ENCODE assay signal across 8 mouse cellular contexts in genomic region chr10:26373951-26374435, GRCm38 (mm10). TPM values are rescaled to one million over a fixed set of nuclear protein-coding genes. Genes with fewer than 3 reads are reported as not detected.
DNase-seq lines count a peak whose midpoint lies in the region; ATAC-seq and TF ChIP-seq lines count a peak whose summit lies in the region.

No protein-coding gene starts in this region.

- H3K9ac ChIP-seq in heart, embryonic 14.5 days (ENCODE audit: low read length), result peak overlapping the region; percentile 90

- WGBS in heart, embryonic 14.5 days, result under 1% methylated on average over 57 of the region's 71 CpGs
- WGBS in olfactory bulb, adult 2 months, result under 1% methylated on average over 63 of the region's 71 CpGs

- no peaks in the 10 kb centered on the region for H3K27me3 ChIP-seq in heart, embryonic 14.5 days (ENCODE audit: control insufficient read depth, insufficient read depth, low read length)

- 0 out of 2 replicates have a peak, but pooled peaks cover 9% of the 10 kb centered on the region for H3K4me1 ChIP-seq in embryonic fibroblast, embryonic 13.5 days (ENCODE audit: control insufficient read depth, insufficient read depth, low read length)
- peaks cover 0 to 7% of the 10 kb centered on the region in 2 experiments; a peak in 2 of 4 replicates for H3K4me1 ChIP-seq in heart, embryonic 14.5 days (ENCODE audit: control insufficient read depth in 2 of 2, insufficient read depth in 2 of 2, low read length in 2 of 2)
- H3K4me1 ChIP-seq in olfactory bulb, adult 2 months (ENCODE audit: control insufficient read depth, insufficient read depth, low read length), result no peaks in the 10 kb centered on the region

- H3K9me3 ChIP-seq in heart, embryonic 14.5 days (ENCODE audit: control insufficient read depth, low read length), result no peaks in the 10 kb centered on the region

- no peak for TF ChIP-seq CTCF in embryonic fibroblast, embryonic 13.5 days (IDR thresholded peaks at IDR 0.05; ENCODE audit: borderline replicate concordance, insufficient read depth, low read length)
- no peak for TF ChIP-seq CTCF in olfactory bulb, adult 2 months (IDR thresholded peaks at IDR 0.05; ENCODE audit: insufficient read depth, low read depth, low read length)

- peak; percentile 45 for DNase-seq in 416B (ENCODE audit: low read depth)
- DNase-seq in adrenal gland, postnatal 4 days (ENCODE audit: low spot score in 2 of 2), result peak; percentile 42 to 51
- peak; percentile 84 for DNase-seq in kidney, postnatal 14 days
- DNase-seq in lung, adult 18-20 months, result peak; percentile 59 to 66
- peak; percentile 61 for DNase-seq in thymus, postnatal 0 days (ENCODE audit: low spot score)

- peak overlapping the region; percentile 83 for H3K4me2 ChIP-seq in heart, embryonic 14.5 days (ENCODE audit: low read length)

- H3K27ac ChIP-seq in embryonic fibroblast, embryonic 13.5 days (ENCODE audit: insufficient read depth, low read length), result peak overlapping the region; percentile 70
- peak overlapping the region; percentile 58 to 89 for H3K27ac ChIP-seq in heart, embryonic 14.5 days (replicated peaks in 1 of 2; ENCODE audit: control insufficient read depth in 1 of 2, insufficient read depth in 1 of 2, low read depth in 2 of 2, low read length in 2 of 2)
- H3K27ac ChIP-seq in olfactory bulb, adult 2 months (ENCODE audit: insufficient read depth, low read depth, low read length), result 0 out of 2 replicates have a peak overlapping the region, but pooled peaks have one; percentile 53

- peak; percentile 24; the same call in 1 of the 2 replicates for ATAC-seq in heart, embryonic 14.5 days (ENCODE audit: insufficient number of reproducible peaks, insufficient read depth, low FRiP score, low read depth)

- H3K36me3 ChIP-seq in heart, embryonic 14.5 days (ENCODE audit: control insufficient read depth, insufficient read depth, low read length), result no peaks in the 10 kb centered on the region

- TF ChIP-seq POLR2A in embryonic fibroblast, embryonic 13.5 days (IDR thresholded peaks at IDR 0.05; ENCODE audit: low read depth, low read length), result peak; percentile 26; the same call in 1 of the 2 replicates
- no peak for TF ChIP-seq POLR2A in olfactory bulb, adult 2 months (IDR thresholded peaks at IDR 0.05; ENCODE audit: insufficient read depth, low read depth, low read length)

- H3K4me3 ChIP-seq in embryonic fibroblast, embryonic 13.5 days (ENCODE audit: insufficient read depth, low read length), result peak overlapping the region; percentile 72
- H3K4me3 ChIP-seq in heart, embryonic 14.5 days (ENCODE audit: control insufficient read depth in 1 of 2, insufficient read depth in 1 of 2, low read depth in 1 of 2, low read length in 2 of 2), result peak overlapping the region; percentile 59 to 91
- H3K4me3 ChIP-seq in olfactory bulb, adult 2 months (ENCODE audit: insufficient read depth, low read depth, low read length), result peak overlapping the region; percentile 95

RNA-seq across cellular contexts. Expression of gene L3mbtl3, which starts 1.8 kb away (rescaled TPM):
- total RNA-seq in adrenal gland, postnatal 4 days (2021), result 10 to 100 TPM; 21.8 to 22.0 TPM
- 17.6 and 22.1 TPM in 2 replicates for polyA plus RNA-seq in embryonic fibroblast, embryonic 13.5 days (2011; ENCODE audit: insufficient read length, low read depth, missing spikeins)
- polyA plus RNA-seq in heart, embryonic 14.5 days (2014; fragmentation: Nextera tagmentation; extraction: Ambion mirVana), result 9.6 and 11.6 TPM in 2 replicates
- polyA plus RNA-seq in olfactory bulb, adult 2 months (2012; ENCODE audit: insufficient read depth, insufficient read length, low replicate concordance, missing spikeins), result not detected in 2 replicates
- 9.6 and 10.7 TPM in 2 replicates for polyA plus RNA-seq in thymus, postnatal 0 days (2015; fragmentation: Nextera tagmentation; extraction: Ambion mirVana)

Comparison
In these comparisons a context has a peak if more than half of its experiments do, and no peak if none do; other contexts are left out.
1. Peak in every context shown above with its lines: DNase-seq, ATAC-seq, H3K4me3 ChIP-seq and H3K27ac ChIP-seq.